Mouse (Mus musculus): ENCODE data around the gene Dnajc13.

Gene Dnajc13

DNA sequence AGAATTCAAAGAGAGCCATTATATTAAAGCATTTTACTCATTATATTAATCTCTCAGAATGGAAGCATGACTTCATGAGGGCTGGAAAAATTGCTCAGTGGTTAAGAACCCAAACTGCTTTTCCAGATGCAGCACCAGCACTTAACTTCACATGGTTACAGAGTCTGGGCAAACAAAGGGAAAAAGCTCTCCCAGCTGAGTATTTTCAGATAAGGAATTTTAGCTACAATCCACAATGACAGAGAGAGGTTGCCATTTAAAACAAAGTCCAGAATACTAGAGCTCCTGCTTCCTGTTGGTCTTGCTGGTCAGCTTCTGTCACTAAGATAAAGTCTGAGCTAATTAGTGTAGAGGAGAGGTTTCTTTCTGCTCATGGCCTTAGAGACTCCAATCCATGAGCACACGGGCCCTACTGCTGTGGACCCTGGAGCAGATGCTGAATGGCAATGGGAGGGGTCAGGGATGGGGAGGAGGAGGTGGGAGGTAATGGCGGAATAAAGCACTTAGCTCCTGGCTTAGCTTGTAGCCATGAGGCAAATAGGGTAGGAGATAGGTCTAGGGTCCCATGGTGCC, 154.1 kb downstream of the Dnajc13 start:
- no peak for DNase-seq

GRCm38 (mm10) chr9:104107482-104107881, 155.2 kb downstream of the Dnajc13 start:
- no peak for DNase-seq

- DNase-seq, result no peak
These were observed 155.8 kb downstream of the Dnajc13 start for GRCm38 (mm10) chr9:104106930-104107329.

DNA sequence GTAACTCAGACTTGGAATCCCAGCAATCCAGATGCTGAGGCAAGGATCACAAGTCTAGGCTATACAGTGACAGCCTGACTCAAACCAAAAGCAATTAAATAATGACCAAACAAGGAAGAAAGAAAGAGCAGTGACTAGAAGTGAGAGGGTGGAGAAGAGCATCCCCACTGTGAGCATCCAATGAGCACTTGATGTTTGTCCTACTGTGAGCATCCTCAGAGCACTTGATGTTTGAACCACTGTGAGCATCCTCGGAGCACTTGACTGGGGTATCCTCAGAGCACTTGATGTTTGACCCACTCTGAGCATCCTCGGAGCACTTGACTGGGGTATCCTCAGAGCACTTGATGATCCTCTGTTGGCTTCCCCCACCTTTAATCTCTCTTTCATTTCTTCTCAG, 157.7 kb downstream of the Dnajc13 start:
- DNase-seq, result no peak

GRCm38 (mm10) chr9:104102901-104103300, 159.8 kb downstream of the Dnajc13 start:
- DNase-seq, result no peak

DNA sequence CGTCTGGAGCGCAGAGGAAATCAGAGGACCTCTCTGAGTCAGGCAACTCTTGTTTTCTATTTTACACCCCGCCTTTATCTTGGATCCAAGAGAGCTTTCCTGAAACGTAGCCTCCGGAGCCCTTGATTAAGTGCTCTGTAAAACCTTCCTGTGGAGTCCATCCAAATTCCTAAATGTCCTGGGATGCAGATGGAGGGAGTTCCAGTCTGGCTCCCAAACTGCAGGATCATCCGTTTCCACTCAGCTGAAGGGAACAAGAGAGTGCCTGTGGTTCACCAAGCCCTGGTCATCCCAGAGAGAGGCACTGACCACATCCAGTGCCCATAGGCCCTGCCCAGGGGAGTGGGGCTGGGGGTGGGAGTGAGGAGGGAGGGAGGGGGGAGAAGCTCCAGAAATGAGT, 160.4 kb downstream of the Dnajc13 start:
- DNase-seq, result no peak

- no peak for DNase-seq
These were observed 161.3 kb downstream of the Dnajc13 start for GRCm38 (mm10) chr9:104101458-104101857.
